Mouse (Mus musculus) CD4-positive helper T cell, adult 2 months (primary cell): ENCODE results near the gene Tdp1.

ENCODE experiments used
- DNase-seq: peaks from one replicate; pipeline ENCODE4 v3.0.0-alpha.2; 2012; ENCODE audit warnings: low read depth, missing footprints, low spot score

Tdp1 gene

DNA sequence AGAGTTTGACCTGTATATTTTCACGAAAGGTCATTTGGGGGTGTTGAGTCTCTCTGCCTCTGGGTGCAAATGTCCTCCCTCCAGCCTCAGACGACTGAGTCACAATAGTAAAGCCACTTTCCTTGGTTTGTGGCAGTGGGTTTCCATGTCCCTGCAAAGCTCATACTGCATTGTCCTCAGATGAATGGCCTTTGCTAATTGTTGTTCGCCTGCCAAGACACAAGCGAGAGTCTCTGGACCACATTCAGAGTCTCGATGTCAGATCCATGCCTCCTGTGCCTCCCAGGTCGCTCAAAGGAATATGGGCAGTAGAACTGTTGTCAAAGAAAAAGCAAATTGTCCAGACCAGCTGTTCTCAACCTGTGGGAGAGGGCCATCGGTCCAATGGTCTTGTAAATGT, 116.1 kb downstream of the Tdp1 start:
- DNase-seq, result no peak

DNA sequence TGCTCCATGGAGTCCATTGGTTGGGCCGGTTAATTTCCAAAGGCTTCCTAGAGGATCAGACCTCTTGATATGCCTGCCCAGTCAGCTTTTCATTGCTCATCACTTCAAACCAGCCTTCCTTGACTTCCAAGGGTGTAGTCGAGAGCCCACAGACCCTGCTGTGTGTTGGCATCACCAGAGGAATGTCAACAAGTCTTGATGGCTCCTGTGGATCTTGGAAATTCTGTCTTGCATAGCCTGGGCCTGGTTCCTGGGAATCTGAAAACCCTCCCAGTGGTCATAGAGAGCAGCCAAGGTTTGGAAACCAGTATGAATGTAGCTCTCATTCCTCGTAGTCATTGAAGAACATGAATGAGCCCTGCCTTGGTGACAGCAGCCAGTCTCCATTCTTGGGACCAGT, 116.9 kb downstream of the Tdp1 start:
- no peak for DNase-seq

DNA sequence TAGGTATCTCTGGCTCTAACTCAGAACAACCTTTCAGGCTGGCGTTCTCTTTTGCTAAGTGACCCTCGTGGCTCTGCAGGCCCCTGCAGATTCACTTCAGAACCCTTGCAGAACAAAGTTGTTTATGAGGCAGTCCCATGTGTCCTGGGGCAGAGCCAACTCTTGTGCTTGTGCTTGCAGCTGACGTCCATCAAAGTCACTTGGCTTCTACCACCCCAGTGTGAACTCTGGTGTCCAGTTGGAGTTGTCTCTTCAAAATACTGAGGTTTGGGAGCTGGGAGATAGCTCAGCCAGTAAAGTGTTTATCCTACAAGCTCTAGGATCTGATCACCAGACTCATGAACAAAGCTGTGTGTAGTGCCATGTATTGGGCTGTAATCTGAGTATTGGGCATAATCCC, 117.6 kb downstream of the Tdp1 start:
- no peak for DNase-seq

DNA sequence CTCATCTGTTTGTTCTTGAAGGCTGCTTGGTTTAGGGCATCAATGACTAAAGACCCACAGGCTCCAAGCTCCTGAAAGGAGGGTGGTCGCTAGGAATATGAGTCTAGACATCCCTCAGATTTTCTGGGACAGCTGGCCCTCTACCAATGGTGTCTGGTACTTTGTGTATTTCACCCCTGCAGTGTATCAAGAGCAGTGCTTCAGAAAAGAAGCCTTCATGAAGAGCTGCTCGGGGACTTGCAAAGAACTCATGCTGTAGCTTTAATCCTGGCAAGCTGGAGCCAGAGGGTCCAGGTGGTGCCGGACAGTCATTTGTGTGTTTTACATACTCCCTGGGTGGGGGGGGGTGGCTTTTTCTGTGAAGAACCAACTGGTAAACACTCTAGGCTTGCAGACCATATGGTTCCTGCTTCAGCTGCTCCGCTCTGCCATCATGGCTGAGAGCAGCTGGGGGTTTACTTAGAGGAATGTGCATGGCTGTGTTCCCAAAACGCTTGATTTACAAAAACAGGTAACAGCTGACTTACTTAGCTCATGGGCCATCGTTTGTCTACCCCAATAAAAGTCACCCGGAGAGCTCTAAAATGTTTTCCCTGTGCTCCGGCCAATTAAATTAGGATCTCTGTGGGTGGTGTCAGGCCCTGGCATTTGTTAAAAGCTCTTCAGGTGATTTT, 118.7 kb downstream of the Tdp1 start:
- no peak for DNase-seq
